Mouse (Mus musculus) frontal cortex, postnatal 14 days (tissue): ENCODE measurements around the gene Comp.
A peak's percentile ranks its signal among the peaks of the same experiment; 100 is the strongest.

ENCODE experiments used
- DNase-seq, 2 experiments: peaks; one replicate each; pipeline ENCODE4 v3.0.0; 2022; ENCODE audit warnings: low spot score in 2 of 2

Gene Comp

DNA sequence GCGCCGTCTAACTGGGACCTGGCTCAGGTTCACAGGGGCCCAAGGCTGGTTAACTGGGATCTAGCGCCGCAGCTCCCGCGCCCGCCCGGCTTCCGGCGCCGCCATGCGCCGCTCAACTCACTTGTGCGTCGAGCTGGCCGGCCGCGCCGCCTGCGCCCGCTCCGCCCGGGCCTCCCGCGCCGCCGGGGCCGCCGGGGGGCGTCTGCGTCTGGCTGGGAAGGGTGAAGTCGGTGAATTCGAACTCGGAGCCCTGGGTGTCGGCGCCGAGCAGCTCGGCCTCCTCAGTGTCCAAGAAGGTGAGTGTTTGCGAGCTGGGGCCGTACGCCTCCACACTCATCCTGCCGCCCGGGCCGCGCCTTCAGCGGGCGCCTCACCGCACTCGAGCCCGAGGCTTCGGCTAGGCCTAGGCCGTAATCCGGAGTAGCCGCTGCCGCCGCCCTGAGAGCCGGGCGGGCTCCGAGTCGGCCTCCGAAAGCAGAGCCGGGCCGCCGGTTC is 20.7 kb upstream of the Comp start:
- DNase-seq = no peak

GRCm38 (mm10) chr8:70353194-70353817 is 20.1 kb upstream of the Comp start, which contains the start of gene Upf1:
Upf1 (minus strand) TSS chr8:70353278.
- DNase-seq = peak; percentile 97 to 99

DNA sequence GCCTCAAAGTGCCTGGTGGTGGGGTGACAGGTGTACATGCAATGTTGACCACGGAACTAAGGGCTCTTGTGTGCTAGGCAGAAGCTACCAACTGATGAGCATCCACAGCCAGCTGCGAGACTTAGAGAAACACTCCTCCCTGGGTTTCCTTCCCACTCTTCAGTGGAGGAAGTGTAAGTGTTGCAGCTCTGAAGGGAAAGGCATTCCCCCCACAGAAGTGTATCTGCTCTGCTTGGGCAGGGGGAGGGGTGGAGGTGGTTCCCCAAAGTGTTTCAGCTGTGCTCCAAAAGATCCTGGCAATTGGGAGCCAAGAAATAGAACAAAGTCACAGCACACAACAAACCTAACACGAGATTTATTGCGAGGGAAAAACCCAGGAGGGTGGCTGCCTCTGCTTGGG is 19.4 kb upstream of the Comp start:
- peak in 1 of 2 experiments; percentile 34 for DNase-seq

DNA sequence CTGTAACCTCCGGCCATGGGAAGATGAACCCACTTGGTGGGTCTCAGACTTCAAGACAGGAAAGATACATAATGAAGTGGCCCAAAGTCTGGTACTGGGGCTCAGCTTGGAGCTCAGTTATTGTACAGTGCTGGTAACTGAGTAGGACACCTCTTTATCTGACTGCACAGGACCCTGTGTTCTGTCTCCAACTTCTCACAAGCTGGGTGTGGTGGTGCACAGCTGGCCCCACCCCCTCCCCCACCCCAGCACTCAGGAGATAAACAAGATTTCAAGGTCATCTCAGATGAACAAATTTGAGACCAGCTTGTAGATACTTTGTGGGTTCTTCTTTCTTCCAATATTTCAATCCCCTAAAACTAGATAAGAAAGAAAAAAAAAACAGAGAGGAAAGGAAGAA is 17.2 kb upstream of the Comp start:
- no peak for DNase-seq

- no peak for DNase-seq
Measured at GRCm38 (mm10) chr8:70359411-70359810, 13.9 kb upstream of the Comp start.

- no peak for DNase-seq
Measured at GRCm38 (mm10) chr8:70360769-70361168, 12.6 kb upstream of the Comp start.

DNA sequence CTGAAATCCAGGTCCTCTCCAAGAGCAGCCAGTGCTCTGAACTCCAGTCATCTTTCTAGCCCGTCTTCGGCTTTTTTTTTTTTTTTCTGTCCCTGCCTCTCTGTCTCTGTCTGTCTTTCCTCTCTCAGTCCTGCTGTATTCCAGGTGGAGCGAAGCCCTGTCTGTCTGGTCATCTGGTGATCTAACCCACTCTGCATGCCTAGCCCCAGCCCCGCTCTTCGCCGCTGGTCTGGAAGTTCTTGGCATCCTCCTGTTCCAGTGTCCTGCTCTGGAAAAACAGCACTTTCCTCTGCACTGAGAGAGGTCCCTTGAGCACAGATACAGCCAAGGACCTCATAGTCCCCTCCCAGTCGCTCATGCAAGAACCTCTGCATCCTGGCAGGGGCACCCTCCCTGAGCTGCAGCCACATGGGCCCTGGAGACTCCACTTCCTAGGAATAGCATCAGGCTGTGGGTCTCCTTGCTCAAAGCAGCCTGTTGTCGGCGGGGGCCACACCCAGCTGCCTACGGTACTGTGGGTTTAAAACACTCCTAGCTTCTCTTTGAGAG is 11.8 kb upstream of the Comp start:
- no peak for DNase-seq

DNA sequence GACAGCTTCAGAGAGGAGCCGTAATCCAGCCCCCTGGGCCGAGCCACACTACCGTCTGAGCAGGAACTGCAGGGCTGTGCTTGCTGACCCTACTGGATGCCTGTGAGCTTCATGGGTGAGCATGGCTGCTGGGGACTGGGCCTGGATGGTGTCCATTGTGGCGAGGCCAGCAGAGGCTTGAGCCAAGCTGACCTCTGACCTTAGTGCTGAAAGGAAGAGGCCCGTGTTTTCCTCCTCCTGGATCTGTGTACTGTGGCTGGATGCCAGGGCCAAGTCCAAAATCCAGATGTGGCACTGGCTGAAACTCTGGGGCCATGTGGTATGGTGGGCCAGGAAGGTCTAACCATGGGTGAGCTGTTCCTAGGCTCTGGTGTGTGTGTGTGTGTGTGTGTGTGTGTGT is 9.3 kb upstream of the Comp start:
- DNase-seq = no peak

DNA sequence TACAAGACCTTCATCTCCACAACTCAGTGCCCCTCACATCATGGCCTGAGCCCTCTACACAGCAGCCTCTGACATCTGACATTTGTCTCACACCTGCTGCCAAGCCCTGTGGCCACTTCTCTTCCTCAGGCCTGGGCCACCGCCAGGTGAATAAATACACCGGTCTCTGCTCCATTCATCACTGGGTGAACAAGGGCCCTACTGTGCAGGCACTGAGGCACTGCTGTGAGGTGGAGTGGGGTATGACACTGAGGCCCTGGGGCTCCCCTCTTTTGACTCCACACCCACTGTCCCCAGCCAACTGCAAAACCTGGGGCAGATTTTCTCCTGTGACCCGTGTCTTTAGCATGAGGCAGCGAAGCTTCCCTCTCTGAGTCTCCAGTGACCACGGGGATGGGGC is 6.8 kb upstream of the Comp start:
- no peak for DNase-seq

DNA sequence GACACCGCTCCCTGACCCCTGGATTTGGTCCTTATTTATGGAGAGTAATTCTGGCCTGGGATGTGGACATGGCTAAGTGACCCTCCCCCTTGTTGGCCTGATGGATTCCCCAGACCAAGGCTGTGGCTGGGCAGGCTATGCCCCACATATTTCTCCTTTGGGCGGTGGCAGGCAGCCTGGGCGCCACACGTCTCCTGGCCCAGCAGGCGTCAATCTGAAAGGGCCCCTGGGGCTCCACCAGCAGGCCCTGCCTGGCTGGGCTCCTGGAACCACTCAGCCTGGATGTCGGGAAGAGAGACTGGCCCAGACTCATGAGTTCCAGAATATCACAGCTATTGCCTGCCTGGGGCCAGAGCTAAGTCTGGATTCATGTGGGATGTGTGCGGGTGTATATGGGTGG is 2.9 kb upstream of the Comp start:
- DNase-seq = no peak

- no peak for DNase-seq
Measured at GRCm38 (mm10) chr8:70371951-70372350, 1.4 kb upstream of the Comp start.

DNA sequence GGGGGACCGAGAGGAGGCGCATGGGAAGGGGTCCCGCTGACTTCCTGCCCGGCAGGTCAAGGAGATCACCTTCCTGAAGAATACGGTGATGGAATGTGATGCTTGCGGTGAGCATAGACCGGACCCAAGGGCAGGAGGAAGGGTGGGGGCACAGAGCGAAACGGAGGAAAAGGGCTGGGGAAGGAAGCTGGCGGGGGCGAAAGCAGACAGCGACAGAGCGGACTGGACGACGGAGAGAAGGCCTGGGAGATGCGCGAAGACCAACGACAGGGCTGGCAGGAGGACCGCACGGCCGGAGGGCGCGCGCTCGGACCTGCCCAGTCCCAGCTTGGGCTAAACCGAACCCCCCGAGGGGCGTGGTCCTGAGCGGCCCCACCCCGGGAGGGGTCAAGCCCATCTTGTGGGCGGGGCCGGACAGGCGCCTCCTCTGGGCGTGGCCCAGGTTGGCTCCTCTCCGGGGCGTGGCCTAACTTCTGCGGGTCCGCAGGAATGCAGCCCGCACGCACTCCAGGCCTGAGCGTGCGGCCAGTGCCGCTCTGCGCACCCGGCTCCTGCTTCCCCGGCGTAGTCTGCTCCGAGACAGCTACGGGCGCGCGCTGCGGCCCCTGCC is 1.1 kb downstream of the Comp start:
- DNase-seq = no peak

DNA sequence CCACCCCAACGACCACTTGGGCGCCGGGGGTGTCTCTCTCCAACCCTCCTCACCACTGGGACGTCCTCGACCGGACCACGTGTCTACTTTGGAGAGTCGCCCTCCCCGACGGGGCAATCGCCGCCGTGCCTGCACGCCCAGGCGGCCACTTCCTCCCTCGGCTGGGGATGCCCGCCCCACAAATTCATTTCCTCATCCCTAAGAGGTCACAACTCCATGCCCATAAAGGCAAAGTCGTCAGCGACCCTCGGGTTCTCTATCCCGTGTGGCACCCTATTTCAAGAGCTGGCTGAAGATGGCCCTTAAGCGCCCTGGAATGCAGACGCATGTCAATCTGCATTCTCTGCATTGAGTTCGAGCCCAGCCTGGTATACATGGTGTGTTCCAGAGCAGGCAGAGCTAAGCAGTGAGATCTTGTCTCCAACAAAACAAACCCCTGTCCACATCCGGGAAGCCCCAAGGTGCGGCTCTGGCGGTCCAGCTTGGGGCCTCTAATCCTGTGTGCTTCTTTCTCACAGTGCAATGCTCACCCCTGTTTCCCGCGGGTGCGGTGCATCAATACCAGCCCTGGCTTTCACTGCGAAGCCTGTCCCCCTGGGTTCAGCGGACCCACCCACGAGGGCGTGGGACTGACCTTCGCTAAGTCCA is 2.0 kb downstream of the Comp start:
- DNase-seq = no peak

- no peak for DNase-seq
Measured at GRCm38 (mm10) chr8:70376275-70376741, 3.0 kb downstream of the Comp start.

DNA sequence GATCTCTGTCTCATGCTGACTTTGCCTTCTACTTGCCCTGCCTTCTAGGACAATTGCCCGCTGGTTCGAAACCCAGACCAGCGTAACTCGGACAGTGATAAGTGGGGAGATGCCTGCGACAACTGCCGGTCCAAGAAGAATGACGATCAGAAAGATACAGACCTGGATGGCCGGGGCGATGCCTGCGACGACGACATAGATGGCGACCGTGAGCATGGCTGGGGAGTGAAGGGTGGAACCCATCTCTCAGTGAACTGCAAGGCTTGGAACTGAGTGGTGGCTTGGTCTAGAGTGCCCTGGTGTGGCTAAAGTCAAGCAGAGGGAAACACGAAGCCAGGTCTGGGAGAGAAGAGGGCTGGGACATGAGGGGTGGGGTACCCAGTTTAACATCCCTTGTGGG is 3.7 kb downstream of the Comp start:
- DNase-seq = no peak

DNA sequence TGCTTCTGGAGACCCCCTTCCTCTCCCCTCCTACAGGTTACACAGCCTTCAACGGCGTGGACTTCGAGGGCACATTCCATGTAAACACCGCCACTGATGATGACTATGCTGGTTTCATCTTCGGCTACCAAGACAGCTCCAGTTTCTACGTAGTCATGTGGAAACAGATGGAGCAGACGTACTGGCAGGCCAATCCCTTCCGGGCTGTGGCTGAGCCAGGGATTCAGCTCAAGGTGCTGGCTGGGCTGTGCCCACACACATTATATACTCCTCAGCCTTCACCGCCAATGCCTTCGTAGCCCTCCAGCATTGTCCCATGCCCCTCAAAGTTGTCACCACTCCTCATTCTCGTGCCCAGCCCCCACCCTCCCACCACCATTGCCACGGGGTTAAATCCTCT is 6.7 kb downstream of the Comp start:
- no peak for DNase-seq

DNA sequence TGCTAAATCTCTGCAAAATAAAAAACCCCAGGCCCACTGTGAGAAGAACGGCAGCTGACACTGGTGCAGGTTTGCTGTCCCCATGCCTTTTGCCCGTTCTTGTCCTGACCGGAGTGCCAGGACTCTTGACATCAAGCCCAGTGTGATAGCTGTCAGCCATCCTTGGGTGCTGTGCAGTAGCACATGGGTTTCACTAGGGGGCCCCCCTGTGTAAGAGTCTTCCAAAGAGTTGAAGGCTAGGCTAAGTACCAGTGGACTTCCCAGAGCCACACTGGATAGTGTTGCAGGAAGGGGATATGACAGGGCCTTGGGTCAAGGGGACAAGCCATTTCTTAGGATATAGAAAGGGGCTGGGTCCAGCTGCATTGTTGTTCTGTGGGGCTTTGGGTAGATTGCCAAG is 9.9 kb downstream of the Comp start:
- DNase-seq = peak in 1 of 2 experiments; percentile 55

DNA sequence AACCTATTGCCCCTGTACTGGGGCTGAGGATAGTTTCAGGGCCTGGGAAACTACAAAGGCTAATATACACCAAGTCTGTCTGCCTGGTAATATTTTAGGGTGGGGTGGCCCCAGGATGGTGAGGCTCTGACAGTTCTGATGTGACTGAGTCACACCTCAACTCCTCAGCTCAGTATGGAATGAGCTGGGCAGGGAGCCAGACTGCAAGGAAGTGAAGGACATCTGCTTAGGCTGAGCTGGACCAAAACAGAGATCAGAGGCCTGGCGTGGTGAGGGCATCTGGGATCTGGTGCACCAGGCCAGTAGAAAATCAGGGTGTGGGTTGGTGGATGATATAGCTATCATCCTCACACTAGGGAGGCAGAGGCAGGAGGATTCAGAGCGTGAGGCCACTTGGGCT is 16.3 kb downstream of the Comp start:
- no peak for DNase-seq

GRCm38 (mm10) chr8:70393087-70393486 is 19.7 kb downstream of the Comp start:
- no peak for DNase-seq

DNA sequence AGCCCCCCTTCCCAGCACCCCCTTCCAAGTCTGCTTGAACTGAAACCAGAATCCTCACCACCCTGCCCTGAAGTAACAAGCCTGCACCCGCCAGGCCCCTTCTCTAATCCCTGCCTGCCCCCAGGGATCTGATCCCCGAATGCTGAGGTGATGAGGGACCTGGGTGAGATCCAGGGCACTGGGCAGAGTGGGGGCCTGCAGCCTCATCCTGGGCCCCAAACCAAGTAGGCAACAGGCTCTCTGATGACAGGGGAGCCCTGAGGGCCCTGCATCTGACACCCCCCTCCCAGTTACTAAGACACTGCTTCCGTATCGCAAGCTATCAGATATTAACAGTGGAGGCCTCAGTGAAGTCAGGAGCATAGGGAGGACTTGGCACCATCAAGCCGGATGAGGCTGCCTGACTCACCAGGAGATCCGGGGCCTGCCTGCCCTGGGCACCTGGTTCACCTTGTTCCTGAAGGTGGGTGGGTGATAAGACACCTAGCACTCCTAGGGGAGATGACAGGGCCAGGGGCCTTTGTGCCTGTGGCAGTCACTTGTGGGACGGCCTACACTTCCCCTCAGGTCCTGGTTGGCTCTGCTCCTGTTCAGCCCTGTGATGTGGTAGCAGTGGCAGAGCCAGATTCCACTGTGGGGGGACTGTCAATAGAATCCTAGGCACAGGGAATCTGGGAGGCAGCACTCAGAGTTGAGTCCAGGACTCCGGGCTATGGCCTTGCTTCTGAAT is 21.1 kb downstream of the Comp start:
- no peak for DNase-seq

DNA sequence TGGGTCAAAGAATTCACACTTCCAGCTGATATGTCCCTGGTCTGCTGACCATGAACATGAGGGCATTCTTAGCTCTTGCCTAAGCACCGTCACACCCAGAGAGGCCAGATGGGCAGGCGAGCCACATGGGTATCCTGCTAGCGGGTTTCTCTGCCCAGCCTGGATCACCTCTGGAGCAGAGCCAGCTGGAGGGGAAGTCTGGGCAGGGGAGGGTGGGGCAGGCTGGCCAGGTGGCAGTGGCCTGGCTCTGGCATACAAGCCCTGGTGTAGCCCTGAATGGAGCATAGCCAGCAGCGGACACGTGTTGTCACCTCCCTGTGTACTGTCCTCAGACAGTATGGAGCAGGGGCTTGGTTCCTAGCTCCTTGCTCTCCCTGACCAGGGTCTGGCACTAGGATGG is 22.3 kb downstream of the Comp start:
- DNase-seq = no peak

DNA sequence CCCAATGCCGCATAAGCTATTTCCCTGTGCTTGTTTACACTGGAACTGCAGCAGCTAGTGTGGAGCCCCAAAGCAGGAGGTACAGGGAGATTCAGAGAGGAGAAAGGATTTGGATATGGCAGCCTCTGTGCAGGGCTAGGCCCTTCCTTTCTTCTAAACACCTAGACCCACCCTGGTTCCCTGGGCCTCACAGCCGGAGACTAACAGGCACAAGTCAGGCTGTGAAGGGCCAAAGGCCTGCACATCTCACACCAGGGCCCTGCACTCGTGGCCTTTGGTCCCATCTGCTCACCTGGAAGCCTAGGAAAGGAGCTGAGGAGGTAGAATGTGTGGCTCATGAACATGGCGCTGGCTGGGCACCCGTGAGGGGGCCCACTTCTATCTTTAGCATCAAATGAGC is 22.8 kb downstream of the Comp start:
- DNase-seq = no peak
